Mouse (Mus musculus) small intestine, adult 2 months (tissue): ENCODE results near the gene Gm11077. TPM values are rescaled to one million over a fixed set of nuclear protein-coding genes. Genes with fewer than 3 reads are reported as not detected.

Experiments used
- H3K27ac ChIP-seq: fragments of 200-500 bp; 2 replicates; pipeline ENCODE4 v1.5.1; 2012; ENCODE audit warnings: low read depth, low read length, control low read depth, inconsistent platforms; ENCODE audit not compliant: insufficient read depth
- H3K27me3 ChIP-seq: fragments of 200-500 bp; 2 replicates; pipeline ENCODE4 v1.6.1; 2012; ENCODE audit warnings: mild to moderate bottlenecking, moderate library complexity, low read length, inconsistent platforms; ENCODE audit not compliant: control insufficient read depth, insufficient read depth
- H3K36me3 ChIP-seq: fragments of 200-500 bp; 2 replicates; pipeline ENCODE4 v1.6.1; 2012; ENCODE audit warnings: mild to moderate bottlenecking, low read length, control low read depth, inconsistent platforms; ENCODE audit not compliant: control insufficient read depth, insufficient read depth
- H3K4me1 ChIP-seq: fragments of 200-500 bp; 2 replicates; pipeline ENCODE4 v1.6.1; 2012; ENCODE audit warnings: low read length, inconsistent platforms, mixed read lengths; ENCODE audit not compliant: control insufficient read depth, insufficient read depth, insufficient read length
- H3K4me3 ChIP-seq: fragments of 200-500 bp; 2 replicates; pipeline ENCODE4 v1.5.1; 2012; ENCODE audit warnings: low read depth, mild to moderate bottlenecking, control low read depth, inconsistent platforms, low read length, moderate library complexity
- CTCF ChIP-seq: fragments of 200-500 bp; IDR thresholded peaks from 2 replicates; pipeline ENCODE4 v1.5.1; 2012; ENCODE audit warnings: low read depth, mild to moderate bottlenecking, control low read depth, inconsistent platforms, low read length, moderate library complexity, mixed read lengths; ENCODE audit not compliant: insufficient replicate concordance, insufficient read length; ENCODE audit errors: extremely low read depth
- POLR2A ChIP-seq: fragments of 200-500 bp; IDR thresholded peaks from 2 replicates; pipeline ENCODE4 v1.6.1; 2012; ENCODE audit warnings: low read depth, mild to moderate bottlenecking, control low read depth, inconsistent platforms, low read length, moderate library complexity
- WGBS: fragments of 180-500 bp; shearing (Covaris S2); methylation state at CpG from one replicate; pipeline ENCODE4 v1.1.7; 2018; 5-methylcytosine and 5-hydroxymethylcytosine counted together
- polyA plus RNA-seq: library from polyadenylated mRNA; depleted of rRNA; stranded (reverse); fragments of >200 nt; gene quantifications from 2 replicates; pipeline ENCODE4 v1.2.3, GENCODE M21; 2012

The Gm11077 gene
- polyA plus RNA-seq, 1 experiment: not detected

- TF ChIP-seq POLR2A (no peak), CTCF (no peak)
- 33% methylated on average over 2 of the region's 2 CpGs for WGBS
- no peaks in the 10 kb centered on the region for H3K36me3 ChIP-seq
- H3K4me1 ChIP-seq: no peaks in the 10 kb centered on the region
- H3K4me3 ChIP-seq: no peak overlapping the region
- H3K27ac ChIP-seq: no peak overlapping the region
- no peaks in the 10 kb centered on the region for H3K27me3 ChIP-seq
These were observed 18.5 kb downstream of the Gm11077 start for GRCm38 (mm10) chr6:140747591-140747990.

DNA sequence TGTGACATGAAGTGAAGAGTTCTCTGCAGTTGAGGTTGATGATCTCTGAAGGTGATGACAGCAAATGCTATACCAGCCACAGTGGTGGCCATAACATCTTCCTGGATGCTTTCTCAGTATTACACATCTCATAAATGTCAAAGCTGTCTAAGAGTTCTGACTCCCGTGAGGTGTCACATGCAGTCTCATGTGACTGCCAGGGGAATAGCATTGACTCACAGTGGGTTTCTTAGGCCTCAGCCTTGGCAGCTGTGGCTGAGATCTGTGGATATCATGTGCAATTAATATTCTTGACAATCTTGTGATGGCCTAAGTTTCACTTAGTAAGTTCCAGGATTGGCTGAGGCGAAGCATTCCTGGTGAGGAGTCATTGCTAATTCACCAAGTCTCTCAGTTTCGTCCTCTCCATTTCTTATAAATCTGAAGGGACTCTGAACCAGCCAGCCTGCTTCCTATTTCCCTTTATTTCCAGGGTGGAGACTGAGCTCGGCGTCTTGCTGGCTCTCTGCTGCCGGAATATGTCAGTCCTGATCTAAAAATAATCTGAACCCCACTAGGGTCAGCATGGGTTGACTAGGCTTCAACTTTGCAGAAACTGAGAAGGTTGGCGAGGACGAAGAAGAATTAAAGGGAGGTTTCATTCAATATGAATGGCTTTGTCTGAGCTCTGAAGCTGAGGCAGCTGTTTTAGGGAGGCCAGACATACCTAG, 21.4 kb downstream of the Gm11077 start:
- no peaks in the 10 kb centered on the region for H3K4me1 ChIP-seq
- WGBS: 85% methylated on average over 8 of the region's 8 CpGs
- H3K4me3 ChIP-seq: no peak overlapping the region
- no peak overlapping the region for H3K27ac ChIP-seq
- H3K36me3 ChIP-seq: no peaks in the 10 kb centered on the region
- H3K27me3 ChIP-seq: no peaks in the 10 kb centered on the region
- TF ChIP-seq CTCF (no peak), POLR2A (no peak)

DNA sequence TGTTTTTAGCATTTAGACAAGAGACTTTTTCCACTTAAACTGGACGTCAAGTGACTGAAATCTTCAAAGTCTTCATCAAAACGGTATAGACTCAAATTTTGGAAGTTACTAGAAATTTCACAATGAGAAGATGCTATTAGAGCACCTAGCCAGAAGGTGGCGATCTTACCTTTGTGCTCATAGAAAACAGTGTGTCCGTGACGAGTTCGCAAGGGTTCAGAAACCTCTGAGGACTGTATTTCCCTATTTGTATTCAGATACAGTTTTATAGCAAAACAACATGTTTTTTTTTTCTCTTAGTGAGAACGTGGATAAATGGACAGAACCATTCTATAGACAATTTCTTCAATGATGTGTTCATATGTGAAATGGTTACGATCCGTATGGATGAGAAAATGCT, 37.3 kb downstream of the Gm11077 start:
- no peak overlapping the region for H3K4me3 ChIP-seq
- H3K27me3 ChIP-seq: no peaks in the 10 kb centered on the region
- TF ChIP-seq CTCF (no peak), POLR2A (no peak)
- H3K36me3 ChIP-seq: no peaks in the 10 kb centered on the region
- 24% methylated on average over 9 of the region's 9 CpGs for WGBS
- no peaks in the 10 kb centered on the region for H3K4me1 ChIP-seq
- no peak overlapping the region for H3K27ac ChIP-seq

DNA sequence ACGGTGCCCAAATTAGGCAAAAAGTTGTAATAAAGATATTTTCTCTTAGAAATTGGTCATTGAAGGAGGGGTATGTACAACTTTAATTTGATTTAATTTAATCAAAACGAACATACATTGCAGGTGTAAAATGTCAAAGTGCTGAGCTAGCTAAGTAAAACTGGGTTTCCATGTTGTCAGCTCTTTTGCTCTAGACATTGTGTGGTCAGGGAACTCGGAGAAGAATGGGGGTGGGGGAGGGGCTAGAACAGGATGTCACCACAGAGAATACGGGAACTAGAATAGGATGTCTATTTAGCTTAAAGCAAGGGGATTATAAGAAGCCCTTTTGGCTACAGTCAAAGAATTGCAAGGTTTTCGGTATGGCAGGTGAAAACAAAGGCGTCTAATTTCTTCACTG, 38.2 kb downstream of the Gm11077 start:
- 69% methylated on average over 6 of the region's 6 CpGs for WGBS
- Histone ChIP-seq H3K27me3 (no peaks in the 10 kb centered on the region), H3K36me3 (no peaks in the 10 kb centered on the region), H3K4me3 (no peak overlapping the region), H3K27ac (no peak overlapping the region), H3K4me1 (no peaks in the 10 kb centered on the region)
- TF ChIP-seq CTCF (no peak), POLR2A (no peak)

GRCm38 (mm10) chr6:140768180-140768579, 39.1 kb downstream of the Gm11077 start:
- Histone ChIP-seq H3K36me3 (no peaks in the 10 kb centered on the region), H3K27me3 (no peaks in the 10 kb centered on the region), H3K4me1 (no peaks in the 10 kb centered on the region), H3K4me3 (no peak overlapping the region), H3K27ac (no peak overlapping the region)
- WGBS: 67% methylated on average over 8 of the region's 8 CpGs
- TF ChIP-seq CTCF (no peak), POLR2A (no peak)

- no peak overlapping the region for H3K27ac ChIP-seq
- H3K4me1 ChIP-seq: no peaks in the 10 kb centered on the region
- no peaks in the 10 kb centered on the region for H3K36me3 ChIP-seq
- 65% methylated on average over 21 of the region's 21 CpGs for WGBS
- TF ChIP-seq POLR2A: no peak
- TF ChIP-seq CTCF: no peak
- H3K4me3 ChIP-seq: no peak overlapping the region
- no peaks in the 10 kb centered on the region for H3K27me3 ChIP-seq
These were observed 40.0 kb downstream of the Gm11077 start for GRCm38 (mm10) chr6:140768859-140769640.

- TF ChIP-seq CTCF (no peak), POLR2A (no peak)
- Histone ChIP-seq H3K4me1 (no peaks in the 10 kb centered on the region), H3K36me3 (no peaks in the 10 kb centered on the region), H3K27ac (no peak overlapping the region), H3K27me3 (no peaks in the 10 kb centered on the region), H3K4me3 (no peak overlapping the region)
- 72% methylated on average over 8 of the region's 8 CpGs for WGBS
These were observed 47.2 kb downstream of the Gm11077 start for GRCm38 (mm10) chr6:140776274-140776673.
